Mouse (Mus musculus) bone marrow macrophage, adult 2 months (primary cell): Measurements from ENCODE around the gene Usp51.

Experiments used
- CTCF ChIP-seq: IDR thresholded peaks from 2 replicates; pipeline ENCODE4 v1.5.1; 2012; ENCODE audit warnings: low read depth, mild to moderate bottlenecking, low read length, moderate library complexity
- POLR2A ChIP-seq: IDR thresholded peaks from 2 replicates; pipeline ENCODE4 v1.6.1; 2012; ENCODE audit warnings: mild to moderate bottlenecking, low read depth, low read length, borderline replicate concordance

- TF ChIP-seq POLR2A (no peak), CTCF (no peak)
These were observed 36.7 kb upstream of the Usp51 start for GRCm38 (mm10) chrX:152969606-152970005.
